Mouse (Mus musculus) naive thymus-derived CD4-positive, alpha-beta T cell, adult 2 months (primary cell): ENCODE measurements at regions not wholly inside any gene's neighbourhood (a gene's known extent, or its start where the extent isn't known, plus 50 kb on each side); places are given as distances from the start of the nearest gene placed in this dataset.

ENCODE experiments used
- DNase-seq: peaks from one replicate; pipeline ENCODE4 v3.0.0-alpha.2; 2011; ENCODE audit warnings: low read depth

DNA sequence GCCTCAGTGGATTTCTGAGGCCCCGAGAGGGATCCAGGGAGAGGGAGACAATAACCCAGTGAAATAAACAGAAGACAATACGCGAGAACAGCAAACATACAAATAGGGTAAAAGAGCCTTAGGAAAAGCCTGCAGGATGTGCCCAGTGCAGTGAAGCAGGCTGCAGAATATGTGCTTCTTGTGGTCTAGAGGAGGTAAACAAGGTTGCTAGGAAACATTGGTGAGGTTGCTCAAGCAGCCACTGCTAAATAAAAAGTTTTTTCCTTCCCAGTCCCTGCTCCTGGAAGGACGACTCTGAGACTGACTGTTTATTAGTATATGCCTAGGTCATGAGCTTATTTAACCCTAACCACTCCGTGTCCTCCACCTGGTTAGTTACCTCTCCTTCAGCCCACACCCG, 201.5 kb downstream of the Gadd45g start:
- DNase-seq, result no peak

GRCm38 (mm10) chr13:52048777-52049176, 202.3 kb downstream of the Gadd45g start:
- no peak for DNase-seq

- no peak for DNase-seq
These were observed 202.8 kb downstream of the Gadd45g start for GRCm38 (mm10) chr13:52049249-52049648.

DNA sequence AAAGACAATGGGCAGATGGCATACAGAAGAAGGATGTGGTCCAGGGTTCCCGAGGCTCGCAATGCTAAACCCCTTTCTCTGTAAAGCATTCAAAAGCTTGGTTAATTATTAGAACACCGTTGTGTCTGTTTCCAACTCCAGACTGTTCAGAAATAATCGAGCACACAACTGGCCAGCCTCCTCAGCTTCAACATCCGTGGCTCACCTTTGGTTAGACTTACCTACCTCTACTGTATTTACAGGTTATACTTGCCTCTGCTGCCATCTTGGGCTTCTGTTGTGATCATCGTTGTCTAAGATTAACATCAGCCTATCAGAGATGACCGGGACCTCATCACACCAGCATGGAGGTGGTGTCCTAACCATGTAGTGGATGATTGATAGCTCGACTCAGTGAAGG, 209.3 kb downstream of the Gadd45g start:
- DNase-seq, result no peak

DNA sequence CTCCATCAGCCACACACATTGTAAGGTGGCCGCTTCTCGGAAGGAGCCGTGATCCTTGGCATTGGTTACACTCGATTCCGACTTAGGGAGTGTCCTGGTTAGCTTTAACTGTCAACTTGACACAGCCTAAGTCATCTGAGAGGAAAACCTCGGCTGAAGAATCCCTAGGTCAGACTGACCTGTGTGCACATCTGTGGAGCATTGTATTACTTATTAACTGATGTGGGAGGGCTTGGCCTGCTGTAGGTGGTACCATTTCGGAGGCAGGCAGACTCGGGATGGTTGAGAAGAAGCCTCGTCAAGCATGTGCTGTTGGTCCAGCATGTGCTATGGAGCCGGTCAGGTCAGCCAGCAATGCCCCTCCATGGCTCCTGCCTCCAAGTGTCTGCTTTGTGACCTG, 211.0 kb downstream of the Gadd45g start:
- DNase-seq, result no peak

GRCm38 (mm10) chr13:52059756-52060417, 213.4 kb downstream of the Gadd45g start:
- DNase-seq, result peak; percentile 58

DNA sequence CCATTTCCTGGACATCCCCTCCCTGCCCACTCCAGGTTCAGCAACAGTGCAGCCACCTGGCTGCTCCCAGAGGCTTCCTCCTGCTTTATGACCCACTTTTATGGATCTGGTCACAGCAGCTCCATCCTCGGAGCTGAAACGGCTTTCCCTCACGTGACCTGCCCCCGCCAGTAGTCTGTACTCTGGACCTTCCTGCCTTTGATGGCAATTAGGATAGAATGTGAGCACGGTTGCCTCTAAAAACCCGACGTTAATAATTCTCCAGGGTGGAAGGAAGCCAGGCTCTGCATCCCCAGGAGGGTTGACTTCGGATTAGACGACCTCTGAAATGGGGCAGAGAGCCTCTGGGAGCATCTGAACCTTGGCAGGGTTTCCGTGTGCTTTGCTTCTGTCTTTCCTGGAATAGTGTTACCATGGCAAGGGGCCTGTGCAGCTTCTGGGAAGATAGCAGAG, 214.0 kb downstream of the Gadd45g start:
- DNase-seq, result no peak

DNA sequence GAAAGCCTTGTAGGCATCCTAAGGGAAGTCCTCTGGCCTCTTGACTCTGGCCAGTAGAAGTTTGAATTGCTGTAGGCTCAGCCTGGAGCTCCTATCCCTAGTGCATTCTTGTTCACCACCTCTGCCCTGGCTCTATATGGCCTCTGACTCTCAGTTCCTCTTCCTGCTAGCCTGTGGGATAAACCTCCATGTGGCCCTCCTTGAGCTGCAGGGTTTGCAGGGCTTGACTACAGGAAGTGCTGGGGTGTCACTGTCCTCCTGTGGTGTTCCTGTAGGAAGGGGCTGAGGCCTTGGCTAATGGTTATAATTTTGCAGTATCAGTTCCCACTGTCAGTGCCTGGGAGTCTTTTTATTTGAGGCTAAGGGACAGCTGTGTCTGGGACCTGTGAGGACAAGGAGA, 215.0 kb downstream of the Gadd45g start:
- no peak for DNase-seq

GRCm38 (mm10) chr13:52061881-52062280, 215.4 kb downstream of the Gadd45g start:
- DNase-seq, result no peak

DNA sequence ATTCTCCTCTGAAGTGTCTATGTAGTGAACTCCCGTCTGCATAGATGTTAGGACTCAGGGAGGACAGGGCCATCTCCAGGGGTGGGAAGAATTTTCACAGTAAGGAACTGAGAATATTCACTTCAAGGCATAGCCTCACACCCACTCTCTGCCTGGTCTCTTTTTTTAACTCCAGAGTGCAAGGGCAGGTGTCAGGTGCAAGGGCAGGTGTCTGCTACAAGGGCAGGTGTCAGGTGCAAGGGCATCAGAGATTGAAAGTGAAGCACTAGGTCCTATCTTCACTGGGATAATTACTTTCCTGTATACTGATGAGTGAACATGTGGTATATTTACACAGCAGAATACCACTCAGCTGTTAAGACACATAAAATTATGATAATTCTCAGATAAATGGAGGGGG, 216.1 kb downstream of the Gadd45g start:
- no peak for DNase-seq

DNA sequence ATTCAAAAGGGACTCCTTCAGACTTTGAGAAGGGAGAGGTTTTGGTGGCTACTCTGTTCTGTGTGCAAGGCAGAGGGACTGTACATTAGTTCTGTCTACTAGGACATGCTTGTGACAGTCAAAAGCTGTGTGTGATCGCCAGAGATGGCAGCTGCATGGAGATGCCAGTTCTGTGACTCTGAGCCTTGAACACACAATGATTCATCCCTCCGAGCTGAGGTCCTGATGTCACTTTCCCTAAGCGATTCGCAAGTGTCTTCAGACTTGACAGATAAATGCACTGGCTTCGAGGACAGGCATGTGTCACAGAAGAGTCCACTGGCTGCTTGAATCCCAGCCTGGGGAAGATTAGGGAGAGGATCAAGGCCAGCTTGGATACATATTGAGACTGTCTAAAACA, 218.8 kb downstream of the Gadd45g start:
- no peak for DNase-seq

DNA sequence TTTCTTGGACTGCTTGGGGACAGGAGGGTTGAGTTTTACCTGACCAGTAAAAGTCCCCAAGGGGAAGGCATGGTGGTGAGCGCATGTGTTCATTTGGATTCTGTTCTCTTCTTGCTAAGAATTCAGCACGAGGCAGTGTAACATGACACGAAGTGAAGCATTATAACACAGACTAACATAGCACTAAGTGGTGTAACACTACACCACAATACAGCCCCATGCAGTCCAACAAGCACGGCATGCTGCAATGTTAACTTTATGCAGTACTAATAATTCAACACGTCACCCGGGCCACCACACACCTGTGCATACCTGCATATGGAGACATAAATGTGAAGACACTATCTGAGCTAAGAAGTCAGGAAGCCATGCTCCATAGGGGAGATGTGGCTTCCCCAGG, 219.2 kb downstream of the Gadd45g start:
- DNase-seq, result no peak

- no peak for DNase-seq
These were observed 220.6 kb downstream of the Gadd45g start for GRCm38 (mm10) chr13:52067048-52067447.

GRCm38 (mm10) chr13:52068886-52069439, 222.5 kb downstream of the Gadd45g start:
- DNase-seq, result no peak

DNA sequence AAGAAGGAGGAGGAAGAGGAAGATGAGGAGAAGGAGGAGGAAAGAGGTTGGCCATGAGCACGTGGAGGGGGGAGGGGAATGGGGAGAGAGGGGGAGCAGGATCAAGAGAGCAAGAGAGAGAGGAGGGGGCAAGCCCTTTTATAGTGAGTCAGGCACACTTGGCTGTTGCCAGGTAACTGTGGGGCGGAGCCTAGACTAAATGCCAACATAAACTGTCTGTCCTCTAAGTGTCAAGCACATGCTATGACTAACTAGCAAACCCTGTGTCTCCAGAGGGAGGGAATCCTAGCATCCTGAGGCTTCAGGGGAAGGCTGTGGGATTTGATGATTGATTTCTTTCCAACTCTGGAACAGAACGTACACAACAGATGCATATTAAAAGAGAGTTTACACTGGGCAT, 223.2 kb downstream of the Gadd45g start:
- no peak for DNase-seq

GRCm38 (mm10) chr13:52070731-52071663, 224.5 kb downstream of the Gadd45g start:
- DNase-seq, result no peak

DNA sequence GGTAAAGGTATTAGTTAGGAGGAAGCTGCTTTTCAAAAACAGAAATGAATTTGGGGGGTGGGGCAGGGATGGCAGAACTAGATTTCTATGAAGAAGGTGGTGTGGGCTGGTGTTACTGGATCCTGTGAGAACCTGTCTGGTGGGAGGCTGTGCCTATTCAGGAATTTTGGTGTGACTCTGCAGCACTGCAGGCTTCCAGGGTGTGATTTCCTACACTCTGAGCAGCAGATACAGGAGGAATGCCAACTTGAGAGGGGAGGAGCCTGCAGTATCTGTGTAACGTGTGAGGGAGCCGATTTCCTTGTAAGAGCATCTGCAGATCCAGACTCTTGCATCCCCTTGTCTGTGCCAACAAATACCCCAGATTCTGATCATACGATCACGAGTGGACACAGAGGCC, 231.1 kb downstream of the Gadd45g start:
- DNase-seq, result no peak

- DNase-seq, result peak; percentile 56
These were observed 232.1 kb downstream of the Gadd45g start for GRCm38 (mm10) chr13:52078561-52078960.

GRCm38 (mm10) chr13:52079678-52080246, 233.3 kb downstream of the Gadd45g start:
- DNase-seq, result no peak

- peak; percentile 54 for DNase-seq
These were observed 237.3 kb downstream of the Gadd45g start for GRCm38 (mm10) chr13:52083601-52084455.

DNA sequence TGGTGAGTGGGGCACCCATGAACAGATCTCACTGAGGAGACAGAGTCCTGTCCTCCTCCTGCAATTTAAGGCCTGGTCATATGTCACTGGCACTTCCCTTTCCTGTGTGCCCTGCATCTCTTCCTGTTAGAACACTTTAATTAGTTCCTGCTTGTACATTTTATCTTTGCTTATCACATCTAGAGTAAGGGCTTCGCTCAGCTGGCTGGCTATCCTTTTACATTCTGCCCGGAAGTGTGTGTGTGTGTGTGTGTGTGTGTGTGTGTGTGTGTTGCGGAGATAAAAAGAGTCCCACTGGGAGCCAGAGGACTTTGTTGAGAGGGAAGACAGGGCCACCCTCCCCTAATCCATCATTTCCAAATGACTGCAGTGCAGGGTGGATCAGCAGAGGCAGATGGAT, 238.6 kb downstream of the Gadd45g start:
- peak; percentile 59 for DNase-seq

- DNase-seq, result no peak
These were observed 241.8 kb downstream of the Gadd45g start for GRCm38 (mm10) chr13:52088319-52088718.
